Mouse (Mus musculus) CH12.LX (cell line): ENCODE data around the gene Gpr146.

Source experiments
- CHD1 ChIP-seq: IDR thresholded peaks from 2 replicates; pipeline ENCODE4 v1.6.1; 2012; ENCODE audit warnings: low read depth, low read length, improper control_type of control experiment, inconsistent platforms
- CTCF ChIP-seq, 2 experiments: IDR thresholded peaks in 1 of 2; conservative IDR thresholded peaks in 1 of 2; 2 replicates each; pipeline ENCODE4 v1.5.1; 2011 to 2012; ENCODE audit warnings: low read depth in 2 of 2, low read length in 2 of 2, improper control_type of control experiment in 1 of 2, inconsistent platforms in 1 of 2, mild to moderate bottlenecking in 1 of 2, moderate library complexity in 1 of 2
- ELF1 ChIP-seq: IDR thresholded peaks from 2 replicates; pipeline ENCODE4 v1.6.1; 2014; ENCODE audit warnings: low read depth, mild to moderate bottlenecking, inconsistent platforms, low read length, improper control_type of control experiment
- EP300 ChIP-seq: IDR thresholded peaks from 2 replicates; pipeline ENCODE4 v1.6.1; 2011; ENCODE audit warnings: low read length, improper control_type of control experiment
- GABPA ChIP-seq: IDR thresholded peaks from 2 replicates; pipeline ENCODE4 v1.6.1; 2012; ENCODE audit warnings: low read depth, low read length, improper control_type of control experiment, inconsistent platforms; ENCODE audit not compliant: insufficient replicate concordance
- JUND ChIP-seq: conservative IDR thresholded peaks from 2 replicates; pipeline ENCODE4 v1.6.1; 2011; ENCODE audit warnings: low read depth, low read length, improper control_type of control experiment
- NELFE ChIP-seq: IDR thresholded peaks from 2 replicates; pipeline ENCODE4 v1.6.1; 2011; ENCODE audit warnings: low read depth, low read length, improper control_type of control experiment
- NRF1 ChIP-seq: IDR thresholded peaks from 2 replicates; pipeline ENCODE4 v1.6.1; 2014; ENCODE audit warnings: low read depth, mild to moderate bottlenecking, inconsistent platforms, low read length, improper control_type of control experiment, moderate library complexity
- POLR2A ChIP-seq: IDR thresholded peaks from 2 replicates; pipeline ENCODE4 v1.6.1; 2011; ENCODE audit warnings: low read depth, mild to moderate bottlenecking, improper control_type of control experiment, low read length
- RAD21 ChIP-seq: IDR thresholded peaks from 2 replicates; pipeline ENCODE4 v1.6.1; 2011; ENCODE audit warnings: low read depth, mild to moderate bottlenecking, low read length, improper control_type of control experiment, moderate library complexity
- SMC3 ChIP-seq: IDR thresholded peaks from 2 replicates; pipeline ENCODE4 v1.6.1; 2011; ENCODE audit warnings: low read depth, low read length, improper control_type of control experiment
- UBTF ChIP-seq: IDR thresholded peaks from 2 replicates; pipeline ENCODE4 v1.6.1; 2012; ENCODE audit warnings: low read depth, mild to moderate bottlenecking, inconsistent platforms, low read length, improper control_type of control experiment, moderate library complexity
- USF1 ChIP-seq: IDR thresholded peaks from 2 replicates; pipeline ENCODE4 v1.6.1; 2014; ENCODE audit warnings: low read depth, mild to moderate bottlenecking, inconsistent platforms, low read length, improper control_type of control experiment
- ZNF384 ChIP-seq: IDR thresholded peaks from 2 replicates; pipeline ENCODE4 v1.6.1; 2012; ENCODE audit warnings: low read depth, low read length, improper control_type of control experiment, inconsistent platforms

DNA sequence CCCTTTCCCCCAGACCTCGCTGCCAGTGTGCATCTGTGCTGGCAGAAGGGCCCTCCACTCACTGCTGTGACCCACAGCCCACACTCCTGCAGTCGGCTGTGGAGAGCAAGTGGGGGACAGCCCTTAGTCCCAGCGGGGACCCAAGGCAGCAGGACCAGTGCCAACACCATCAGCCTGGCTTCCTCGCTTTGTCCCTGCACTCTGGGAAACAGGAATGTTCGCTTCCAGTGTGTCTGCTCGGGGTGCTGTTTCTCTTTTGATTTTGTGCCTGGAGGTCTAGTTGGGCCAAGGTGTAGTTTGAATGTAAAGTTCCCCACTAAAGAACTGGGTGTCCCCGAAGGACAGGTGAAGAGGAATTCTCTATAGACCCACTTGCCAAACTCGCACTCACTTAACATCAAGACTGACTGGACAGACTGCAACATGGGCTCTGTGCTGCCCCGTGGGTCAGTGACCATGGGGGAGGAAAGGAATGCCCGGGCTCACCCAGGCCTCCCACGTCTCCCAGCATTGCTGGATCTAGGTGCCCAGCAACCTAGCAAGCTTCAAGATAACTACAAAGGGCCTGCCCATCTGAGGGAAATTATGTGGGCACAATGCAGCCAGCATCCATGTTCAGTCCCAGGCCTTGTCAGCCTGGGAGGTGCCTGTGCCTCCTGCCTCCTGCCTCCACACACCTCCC is 14.0 kb downstream of the Gpr146 start:
- TF ChIP-seq CTCF (conservative IDR thresholded peaks at IDR 0.05 in 1 of 2, IDR thresholded peaks at IDR 0.05 in 1 of 2; ENCODE audit: low read depth in 2 of 2, low read length in 2 of 2): no peak
- TF ChIP-seq RAD21: no peak
- TF ChIP-seq UBTF: no peak
- TF ChIP-seq ZNF384: no peak
- TF ChIP-seq NRF1: no peak
- TF ChIP-seq CHD1: no peak
- no peak for TF ChIP-seq USF1
- TF ChIP-seq NELFE: no peak
- no peak for TF ChIP-seq POLR2A
- no peak for TF ChIP-seq SMC3
- no peak for TF ChIP-seq ELF1
- TF ChIP-seq JUND: no peak
- no peak for TF ChIP-seq EP300
- TF ChIP-seq GABPA: no peak
